Mouse (Mus musculus) small intestine, adult 2 months (tissue): ENCODE data around the gene Anln.

ENCODE experiments used
- CTCF ChIP-seq: fragments of 200-500 bp; IDR thresholded peaks from 2 replicates; pipeline ENCODE4 v1.5.1; 2012; ENCODE audit warnings: low read depth, mild to moderate bottlenecking, control low read depth, inconsistent platforms, low read length, moderate library complexity, mixed read lengths; ENCODE audit not compliant: insufficient replicate concordance, insufficient read length; ENCODE audit errors: extremely low read depth
- POLR2A ChIP-seq: fragments of 200-500 bp; IDR thresholded peaks from 2 replicates; pipeline ENCODE4 v1.6.1; 2012; ENCODE audit warnings: low read depth, mild to moderate bottlenecking, control low read depth, inconsistent platforms, low read length, moderate library complexity

- no peak for TF ChIP-seq POLR2A
- TF ChIP-seq CTCF: no peak
These were observed 51.8 kb downstream of the Anln start for GRCm38 (mm10) chr9:22337217-22337616.
